Mouse (Mus musculus): ENCODE results near the gene H2-D1. TPM values are rescaled to one million over a fixed set of nuclear protein-coding genes. Genes with fewer than 3 reads are reported as not detected.

H2-D1 gene
- total RNA-seq, 1 experiment: 30.1 TPM

DNA sequence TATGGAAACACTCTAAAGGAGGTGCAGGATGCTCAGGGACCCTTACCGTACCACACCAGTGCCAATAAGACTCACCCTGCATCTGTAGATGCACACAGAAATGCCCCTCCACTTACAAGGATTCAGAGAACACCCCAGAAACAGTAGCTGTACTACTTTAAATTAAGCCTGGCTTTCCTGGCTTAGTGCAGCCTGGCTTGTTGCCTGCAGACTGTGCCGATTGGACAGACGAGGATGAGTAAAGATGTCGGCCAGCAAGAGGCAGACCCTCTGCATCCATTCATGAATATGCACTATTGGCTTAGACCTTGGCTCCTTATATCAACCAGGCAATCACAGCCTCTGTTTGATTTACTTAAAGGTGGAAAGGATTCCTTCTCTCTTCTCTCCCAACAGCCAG, 2.9 kb upstream of the H2-D1 start:
- Histone ChIP-seq H3K4me1 (ENCODE audit: control insufficient read depth in 2 of 2, insufficient read depth in 2 of 2, low read length in 2 of 2, poor library complexity in 1 of 2) (peaks cover 0 to 7% of the 10 kb centered on the region in 2 experiments; a peak in 2 of 4 replicates), H3K9me3 (ENCODE audit: control insufficient read depth, insufficient read depth, low read depth, low read length) (no peaks in the 10 kb centered on the region), H3K4me3 (ENCODE audit: insufficient read depth in 1 of 2, low read depth in 1 of 2, low read length in 2 of 2, poor library complexity in 1 of 2, severe bottlenecking in 1 of 2) (no peak overlapping the region), H3K27ac (ENCODE audit: insufficient read depth, low read depth, low read length, poor library complexity, severe bottlenecking) (no peak overlapping the region), H3K36me3 (ENCODE audit: control insufficient read depth, insufficient read depth, low read length, poor library complexity, severe bottlenecking) (no peaks in the 10 kb centered on the region), H3K9ac (ENCODE audit: insufficient read depth, low read depth, low read length, poor library complexity, severe bottlenecking) (no peak overlapping the region)
- DNase-seq (ENCODE audit: low read depth, low spot score): no peak
- in situ Hi-C loops (cut with MboI; ENCODE audit: low sequenced_read_pairs in 2 of 2, unreplicated experiment in 2 of 2): no loop called here
- TF ChIP-seq ZC3H11A (IDR thresholded peaks at IDR 0.05; ENCODE audit: borderline replicate concordance, low read depth, low read length) (no peak), MAFK (IDR thresholded peaks at IDR 0.05; ENCODE audit: insufficient read depth, low read depth, low read length) (no peak), CHD2 (IDR thresholded peaks at IDR 0.05; ENCODE audit: low read depth, low read length) (no peak), HCFC1 (IDR thresholded peaks at IDR 0.05; ENCODE audit: borderline replicate concordance, insufficient read depth, low read length) (no peak), ZNF384 (IDR thresholded peaks at IDR 0.05; ENCODE audit: low read depth, low read length) (no peak)

GRCm38 (mm10) chr17:35261651-35262050, 879 bp upstream of the H2-D1 start:
- no peak for DNase-seq (ENCODE audit: low read depth, low spot score)
- H3K36me3 ChIP-seq (ENCODE audit: control insufficient read depth, insufficient read depth, low read length, poor library complexity, severe bottlenecking): no peaks in the 10 kb centered on the region
- TF ChIP-seq HCFC1 (IDR thresholded peaks at IDR 0.05; ENCODE audit: borderline replicate concordance, insufficient read depth, low read length) (no peak), ZNF384 (IDR thresholded peaks at IDR 0.05; ENCODE audit: low read depth, low read length) (no peak), ZC3H11A (IDR thresholded peaks at IDR 0.05; ENCODE audit: borderline replicate concordance, low read depth, low read length) (no peak), CHD2 (IDR thresholded peaks at IDR 0.05; ENCODE audit: low read depth, low read length) (no peak), MAFK (IDR thresholded peaks at IDR 0.05; ENCODE audit: insufficient read depth, low read depth, low read length) (no peak)
- no peak overlapping the region for H3K4me3 ChIP-seq (ENCODE audit: insufficient read depth in 1 of 2, low read depth in 1 of 2, low read length in 2 of 2, poor library complexity in 1 of 2, severe bottlenecking in 1 of 2)
- in situ Hi-C loops (cut with MboI; ENCODE audit: low sequenced_read_pairs in 2 of 2, unreplicated experiment in 2 of 2): no loop called here
- no peaks in the 10 kb centered on the region for H3K9me3 ChIP-seq (ENCODE audit: control insufficient read depth, insufficient read depth, low read depth, low read length)
- peaks cover 0 to 7% of the 10 kb centered on the region in 2 experiments; a peak in 2 of 4 replicates for H3K4me1 ChIP-seq (ENCODE audit: control insufficient read depth in 2 of 2, insufficient read depth in 2 of 2, low read length in 2 of 2, poor library complexity in 1 of 2)
- no peak overlapping the region for H3K27ac ChIP-seq (ENCODE audit: insufficient read depth, low read depth, low read length, poor library complexity, severe bottlenecking)
- H3K9ac ChIP-seq (ENCODE audit: insufficient read depth, low read depth, low read length, poor library complexity, severe bottlenecking): no peak overlapping the region

DNA sequence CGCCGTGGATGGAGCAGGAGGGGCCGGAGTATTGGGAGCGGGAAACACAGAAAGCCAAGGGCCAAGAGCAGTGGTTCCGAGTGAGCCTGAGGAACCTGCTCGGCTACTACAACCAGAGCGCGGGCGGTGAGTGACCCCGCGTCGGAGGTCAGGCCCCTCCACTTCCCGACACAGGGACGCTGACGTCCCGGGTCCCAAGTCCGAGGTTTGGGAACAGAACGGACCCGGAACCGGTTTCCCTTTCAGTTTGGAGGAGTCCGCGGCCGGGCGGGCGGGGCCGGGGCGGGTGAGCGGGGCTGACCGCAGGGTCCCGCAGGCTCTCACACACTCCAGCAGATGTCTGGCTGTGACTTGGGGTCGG, 973 bp downstream of the H2-D1 start:
- peak overlapping the region; percentile 67 to 87 for H3K4me3 ChIP-seq (ENCODE audit: insufficient read depth in 1 of 2, low read depth in 1 of 2, low read length in 2 of 2, poor library complexity in 1 of 2, severe bottlenecking in 1 of 2)
- H3K27ac ChIP-seq (ENCODE audit: insufficient read depth, low read depth, low read length, poor library complexity, severe bottlenecking): no peak overlapping the region
- in situ Hi-C loops (cut with MboI; ENCODE audit: low sequenced_read_pairs in 2 of 2, unreplicated experiment in 2 of 2): no loop called here
- no peaks in the 10 kb centered on the region for H3K9me3 ChIP-seq (ENCODE audit: control insufficient read depth, insufficient read depth, low read depth, low read length)
- peaks cover 0 to 7% of the 10 kb centered on the region in 2 experiments; a peak in 2 of 4 replicates for H3K4me1 ChIP-seq (ENCODE audit: control insufficient read depth in 2 of 2, insufficient read depth in 2 of 2, low read length in 2 of 2, poor library complexity in 1 of 2)
- peak overlapping the region; percentile 82 for H3K9ac ChIP-seq (ENCODE audit: insufficient read depth, low read depth, low read length, poor library complexity, severe bottlenecking)
- no peak for DNase-seq (ENCODE audit: low read depth, low spot score)
- TF ChIP-seq CHD2 (IDR thresholded peaks at IDR 0.05; ENCODE audit: low read depth, low read length) (no peak), HCFC1 (IDR thresholded peaks at IDR 0.05; ENCODE audit: borderline replicate concordance, insufficient read depth, low read length) (no peak), MAFK (IDR thresholded peaks at IDR 0.05; ENCODE audit: insufficient read depth, low read depth, low read length) (no peak), ZC3H11A (IDR thresholded peaks at IDR 0.05; ENCODE audit: borderline replicate concordance, low read depth, low read length) (no peak), ZNF384 (IDR thresholded peaks at IDR 0.05; ENCODE audit: low read depth, low read length) (no peak)
- no peaks in the 10 kb centered on the region for H3K36me3 ChIP-seq (ENCODE audit: control insufficient read depth, insufficient read depth, low read length, poor library complexity, severe bottlenecking)

- H3K4me1 ChIP-seq (ENCODE audit: control insufficient read depth in 2 of 2, insufficient read depth in 2 of 2, low read length in 2 of 2, poor library complexity in 1 of 2): 0 out of 4 replicates have a peak, but pooled peaks cover 0 to 3% of the 10 kb centered on the region in 2 experiments
- in situ Hi-C loops (cut with MboI; ENCODE audit: low sequenced_read_pairs in 2 of 2, unreplicated experiment in 2 of 2): no loop called here
- H3K27ac ChIP-seq (ENCODE audit: insufficient read depth, low read depth, low read length, poor library complexity, severe bottlenecking): no peak overlapping the region
- no peak for TF ChIP-seq CHD2 (IDR thresholded peaks at IDR 0.05; ENCODE audit: low read depth, low read length)
- TF ChIP-seq ZC3H11A (IDR thresholded peaks at IDR 0.05; ENCODE audit: borderline replicate concordance, low read depth, low read length): no peak
- no peak for TF ChIP-seq HCFC1 (IDR thresholded peaks at IDR 0.05; ENCODE audit: borderline replicate concordance, insufficient read depth, low read length)
- no peak for TF ChIP-seq ZNF384 (IDR thresholded peaks at IDR 0.05; ENCODE audit: low read depth, low read length)
- no peak for TF ChIP-seq MAFK (IDR thresholded peaks at IDR 0.05; ENCODE audit: insufficient read depth, low read depth, low read length)
- DNase-seq (ENCODE audit: low read depth, low spot score): no peak
- no peaks in the 10 kb centered on the region for H3K36me3 ChIP-seq (ENCODE audit: control insufficient read depth, insufficient read depth, low read length, poor library complexity, severe bottlenecking)
- no peaks in the 10 kb centered on the region for H3K9me3 ChIP-seq (ENCODE audit: control insufficient read depth, insufficient read depth, low read depth, low read length)
- H3K4me3 ChIP-seq (ENCODE audit: insufficient read depth in 1 of 2, low read depth in 1 of 2, low read length in 2 of 2, poor library complexity in 1 of 2, severe bottlenecking in 1 of 2): no peak overlapping the region
- H3K9ac ChIP-seq (ENCODE audit: insufficient read depth, low read depth, low read length, poor library complexity, severe bottlenecking): no peak overlapping the region
Observed at GRCm38 (mm10) chr17:35267399-35268086, 5.0 kb downstream of the H2-D1 start.

All from ES-E14 (cell line).